Mouse (Mus musculus) forebrain, embryonic 15.5 days (tissue): ENCODE measurements around the gene D230025D16Rik. TPM values are rescaled to one million over a fixed set of nuclear protein-coding genes. Genes with fewer than 3 reads are reported as not detected.

Source experiments
- ATAC-seq: fragments of 200-750 bp; cut with Nextera tagmentation; replicated peaks from 2 replicates; pipeline ENCODE4 v1.8.0; 2017; ENCODE audit warnings: mild to moderate bottlenecking, moderate TSS enrichment, moderate library complexity
- H3K27ac ChIP-seq: fragments of 300-500 bp; sonication (generic); replicated peaks from 2 replicates; pipeline ENCODE4 v1.5.1; 2015; ENCODE audit warnings: mild to moderate bottlenecking, inconsistent platforms
- H3K27me3 ChIP-seq: fragments of 300-500 bp; sonication (generic); 2 replicates; pipeline ENCODE4 v1.6.1; 2015; ENCODE audit warnings: inconsistent platforms
- H3K36me3 ChIP-seq: fragments of 300-500 bp; sonication (generic); 2 replicates; pipeline ENCODE4 v1.6.1; 2015; ENCODE audit warnings: mild to moderate bottlenecking, inconsistent platforms
- H3K4me1 ChIP-seq: fragments of 300-500 bp; sonication (generic); 2 replicates; pipeline ENCODE4 v1.6.1; 2015; ENCODE audit warnings: inconsistent platforms
- H3K4me2 ChIP-seq: fragments of 300-500 bp; sonication (generic); replicated peaks from 2 replicates; pipeline ENCODE4 v1.6.1; 2015; ENCODE audit warnings: mild to moderate bottlenecking, inconsistent platforms
- H3K4me3 ChIP-seq: fragments of 300-500 bp; sonication (generic); 2 replicates; pipeline ENCODE4 v1.5.1; 2015; ENCODE audit warnings: mild to moderate bottlenecking, inconsistent platforms
- H3K9ac ChIP-seq: fragments of 300-500 bp; sonication (generic); replicated peaks from 2 replicates; pipeline ENCODE4 v1.6.1; 2015; ENCODE audit warnings: mild to moderate bottlenecking, inconsistent platforms
- H3K9me3 ChIP-seq: fragments of 300-500 bp; sonication (generic); 2 replicates; pipeline ENCODE4 v1.6.1; 2016; ENCODE audit warnings: inconsistent platforms
- WGBS: fragments of 180-500 bp; shearing (Covaris S2); methylation state at CpG from one replicate; pipeline ENCODE4 v1.1.7; 2015; ENCODE audit warnings: mixed read lengths; 5-methylcytosine and 5-hydroxymethylcytosine counted together
- polyA plus RNA-seq: library from polyadenylated mRNA; unstranded; fragments of >200 nt; fragmentation: Nextera tagmentation; extraction: Ambion mirVana; gene quantifications from 2 replicates; pipeline ENCODE4 v1.2.1, GENCODE M21; 2015

D230025D16Rik gene
- polyA plus RNA-seq, 1 experiment from 2014 or later, result 33.1 TPM

GRCm38 (mm10) chr8:105275840-105276239 lies 50.9 kb downstream of the D230025D16Rik start, which contains the start of gene Nol3:
Nol3 (plus strand) TSS chr8:105276140.
- no peaks in the 10 kb centered on the region for H3K9me3 ChIP-seq
- H3K27me3 ChIP-seq, result peaks cover 73% of the 10 kb centered on the region
- H3K4me2 ChIP-seq, result peak within 1 kb of the TSS; percentile 67
- WGBS, result 2% methylated on average over 10 of the region's 10 CpGs
- no peak for ATAC-seq
- H3K36me3 ChIP-seq, result 0 out of 2 replicates have a peak, but pooled peaks cover 8% of the 10 kb centered on the region
- H3K4me3 ChIP-seq, result peak within 1 kb of the TSS; percentile 42
- H3K4me1 ChIP-seq, result peaks cover 26% of the 10 kb centered on the region
- H3K9ac ChIP-seq, result peak within 1 kb of the TSS; percentile 46
- no peak within 1 kb of the TSS for H3K27ac ChIP-seq

- Histone ChIP-seq H3K36me3 (peaks cover 11% of the 10 kb centered on the region), H3K4me2 (peak overlapping the region; percentile 67), H3K4me1 (peaks cover 24% of the 10 kb centered on the region), H3K9ac (peak overlapping the region; percentile 46), H3K27me3 (peaks cover 67% of the 10 kb centered on the region), H3K27ac (no peak overlapping the region), H3K9me3 (no peaks in the 10 kb centered on the region), H3K4me3 (peak overlapping the region; percentile 42)
- ATAC-seq, result peak; percentile 53
- WGBS, result 1% methylated on average over 30 of the region's 30 CpGs
Observed at GRCm38 (mm10) chr8:105276292-105277120, 51.6 kb downstream of the D230025D16Rik start.

GRCm38 (mm10) chr8:105278911-105279334 lies 54.0 kb downstream of the D230025D16Rik start:
- Histone ChIP-seq H3K4me2 (peak overlapping the region; percentile 49), H3K27ac (no peak overlapping the region), H3K36me3 (peaks cover 28% of the 10 kb centered on the region), H3K27me3 (peaks cover 46% of the 10 kb centered on the region), H3K4me3 (peak overlapping the region; percentile 27), H3K9ac (peak overlapping the region; percentile 26; the same call in 1 of the 2 replicates), H3K4me1 (peaks cover 24% of the 10 kb centered on the region), H3K9me3 (no peaks in the 10 kb centered on the region)
- WGBS, result under 1% methylated on average over 28 of the region's 28 CpGs
- ATAC-seq, result peak; percentile 69

GRCm38 (mm10) chr8:105280567-105280966 lies 55.6 kb downstream of the D230025D16Rik start:
- Histone ChIP-seq H3K36me3 (peaks cover 38% of the 10 kb centered on the region), H3K4me2 (no peak overlapping the region), H3K27me3 (peaks cover 31% of the 10 kb centered on the region), H3K9ac (no peak overlapping the region), H3K4me3 (no peak overlapping the region), H3K4me1 (peaks cover 26% of the 10 kb centered on the region), H3K27ac (no peak overlapping the region), H3K9me3 (no peaks in the 10 kb centered on the region)
- WGBS, result 68% methylated on average over 3 of the region's 3 CpGs
- no peak for ATAC-seq

GRCm38 (mm10) chr8:105281821-105282220 lies 56.9 kb downstream of the D230025D16Rik start:
- no peak for ATAC-seq
- H3K27ac ChIP-seq, result no peak overlapping the region
- peaks cover 27% of the 10 kb centered on the region for H3K4me1 ChIP-seq
- no peak overlapping the region for H3K4me2 ChIP-seq
- H3K27me3 ChIP-seq, result peaks cover 21% of the 10 kb centered on the region
- H3K9me3 ChIP-seq, result no peaks in the 10 kb centered on the region
- 90% methylated on average over 12 of the region's 12 CpGs for WGBS
- H3K4me3 ChIP-seq, result no peak overlapping the region
- peaks cover 38% of the 10 kb centered on the region for H3K36me3 ChIP-seq
- H3K9ac ChIP-seq, result no peak overlapping the region

GRCm38 (mm10) chr8:105282239-105282638 lies 57.3 kb downstream of the D230025D16Rik start:
- no peaks in the 10 kb centered on the region for H3K9me3 ChIP-seq
- no peak for ATAC-seq
- no peak overlapping the region for H3K27ac ChIP-seq
- peaks cover 31% of the 10 kb centered on the region for H3K4me1 ChIP-seq
- no peak overlapping the region for H3K4me3 ChIP-seq
- H3K4me2 ChIP-seq, result no peak overlapping the region
- WGBS, result 89% methylated on average over 4 of the region's 4 CpGs
- H3K9ac ChIP-seq, result no peak overlapping the region
- peaks cover 38% of the 10 kb centered on the region for H3K36me3 ChIP-seq
- H3K27me3 ChIP-seq, result peaks cover 17% of the 10 kb centered on the region

- H3K9ac ChIP-seq, result no peak overlapping the region
- H3K4me3 ChIP-seq, result no peak overlapping the region
- peaks cover 38% of the 10 kb centered on the region for H3K36me3 ChIP-seq
- peaks cover 9% of the 10 kb centered on the region for H3K27me3 ChIP-seq
- peaks cover 39% of the 10 kb centered on the region for H3K4me1 ChIP-seq
- no peaks in the 10 kb centered on the region for H3K9me3 ChIP-seq
- ATAC-seq, result no peak; the same call in 1 of the 2 replicates
- H3K27ac ChIP-seq, result no peak overlapping the region
- H3K4me2 ChIP-seq, result no peak overlapping the region
- 27% methylated on average over 23 of the region's 23 CpGs for WGBS
Observed at GRCm38 (mm10) chr8:105283074-105283473, 58.1 kb downstream of the D230025D16Rik start.

GRCm38 (mm10) chr8:105285514-105285913 lies 60.6 kb downstream of the D230025D16Rik start:
- Histone ChIP-seq H3K4me3 (no peak overlapping the region), H3K4me2 (no peak overlapping the region), H3K27me3 (no peaks in the 10 kb centered on the region), H3K36me3 (peaks cover 32% of the 10 kb centered on the region), H3K4me1 (peaks cover 47% of the 10 kb centered on the region), H3K9ac (no peak overlapping the region), H3K9me3 (no peaks in the 10 kb centered on the region), H3K27ac (no peak overlapping the region)
- no peak for ATAC-seq
- 48% methylated on average over 12 of the region's 12 CpGs for WGBS

- H3K9ac ChIP-seq, result 0 out of 2 replicates have a peak overlapping the region, but pooled peaks have one; percentile 10
- peaks cover 23% of the 10 kb centered on the region for H3K36me3 ChIP-seq
- peak overlapping the region; percentile 86 for H3K4me2 ChIP-seq
- 91% methylated on average over 4 of the region's 4 CpGs for WGBS
- H3K27ac ChIP-seq, result no peak overlapping the region
- H3K9me3 ChIP-seq, result no peaks in the 10 kb centered on the region
- no peak overlapping the region for H3K4me3 ChIP-seq
- H3K27me3 ChIP-seq, result 0 out of 2 replicates have a peak, but pooled peaks cover 4% of the 10 kb centered on the region
- H3K4me1 ChIP-seq, result peaks cover 54% of the 10 kb centered on the region
- ATAC-seq, result no peak
Observed at GRCm38 (mm10) chr8:105286907-105287306, 62.0 kb downstream of the D230025D16Rik start.

- no peak for ATAC-seq
- H3K4me1 ChIP-seq, result peaks cover 54% of the 10 kb centered on the region
- H3K4me3 ChIP-seq, result peak overlapping the region; percentile 56
- H3K27ac ChIP-seq, result peak overlapping the region; percentile 93
- H3K36me3 ChIP-seq, result peaks cover 10% of the 10 kb centered on the region
- H3K9me3 ChIP-seq, result no peaks in the 10 kb centered on the region
- 0 out of 2 replicates have a peak, but pooled peaks cover 4% of the 10 kb centered on the region for H3K27me3 ChIP-seq
- WGBS, result 83% methylated on average over 5 of the region's 5 CpGs
- peak overlapping the region; percentile 86 for H3K4me2 ChIP-seq
- peak overlapping the region; percentile 65; the same call in 1 of the 2 replicates for H3K9ac ChIP-seq
Observed at GRCm38 (mm10) chr8:105288231-105288630, 63.3 kb downstream of the D230025D16Rik start.

GRCm38 (mm10) chr8:105288958-105289732 lies 64.2 kb downstream of the D230025D16Rik start:
- H3K27ac ChIP-seq, result peak overlapping the region; percentile 93
- peaks cover 54% of the 10 kb centered on the region for H3K4me1 ChIP-seq
- H3K4me2 ChIP-seq, result peak overlapping the region; percentile 86
- H3K9me3 ChIP-seq, result no peaks in the 10 kb centered on the region
- peak; percentile 91 for ATAC-seq
- peak overlapping the region; percentile 65 for H3K9ac ChIP-seq
- H3K27me3 ChIP-seq, result 0 out of 2 replicates have a peak, but pooled peaks cover 4% of the 10 kb centered on the region
- under 1% methylated on average over 53 of the region's 53 CpGs for WGBS
- peaks cover 10% of the 10 kb centered on the region for H3K36me3 ChIP-seq
- peak overlapping the region; percentile 56 for H3K4me3 ChIP-seq
